Mouse (Mus musculus) layer of hippocampus, postnatal 10 days (tissue): Measurements from ENCODE around the gene Ydjc. TPM values are rescaled to one million over a fixed set of nuclear protein-coding genes. Genes with fewer than 3 reads are reported as not detected.

Experiments
- DNase-seq, 2 experiments: peaks; one replicate each; pipeline ENCODE4 v3.0.0; 2021; ENCODE audit warnings: low spot score in 2 of 2
- microRNA-seq, 2 experiments: library from miRNA; unstranded; fragments of <30 nt; microRNA quantifications; one replicate each; pipeline ENCODE4 v1.2.0; 2021
- total RNA-seq, 2 experiments: library from RNA; stranded (reverse); gene quantifications; 2 replicates each; pipeline ENCODE4 v1.2.3; 2021

Gene Ydjc
- total RNA-seq, 2 experiments from 2014 or later, result 43.3 to 49.1 TPM

GRCm38 (mm10) chr16:17209404-17209960 is 65.1 kb downstream of the Ydjc start:
- DNase-seq, result no peak

Small RNA genes lying within 50 kb of the gene (microRNA-seq; reads per million reads assigned to microRNA genes)
- gene Mir130b, result 169 to 170 reads per million in 2 experiments
- gene Mir301b, result 3.1 to 3.9 reads per million in 2 experiments

Other genes starting within 250 kb of the Ydjc start
- gene Ppm1f, start 248.2 kb upstream of the Ydjc start, total RNA-seq, result 10 to 100 TPM; 24.5 to 24.7 TPM
- gene Mapk1, start 161.2 kb upstream of the Ydjc start, total RNA-seq, result 100 to 1,000 TPM; 341 to 366 TPM
- gene Ypel1, start 74.9 kb upstream of the Ydjc start, total RNA-seq, result 10 to 100 TPM; 49.3 TPM
- gene Ppil2, start 33.4 kb upstream of the Ydjc start, total RNA-seq, result 10 to 100 TPM; 87.4 to 90.0 TPM
- gene 2610318N02Rik, start 19.5 kb upstream of the Ydjc start, total RNA-seq, result 1 to 10 TPM; 1.0 to 1.6 TPM
- 10 to 100 TPM; 11.6 to 13.0 TPM for gene Sdf2l1, start 12.2 kb upstream of the Ydjc start, total RNA-seq
- 1 to 10 TPM; 4.6 to 4.8 TPM for gene Ccdc116, start 2.6 kb downstream of the Ydjc start, total RNA-seq
- 100 to 1,000 TPM; 173 to 178 TPM for gene Ube2l3, start 58.0 kb downstream of the Ydjc start, total RNA-seq
- gene Rimbp3, start 64.0 kb downstream of the Ydjc start, total RNA-seq, result 1 to 10 TPM; 2.7 to 2.9 TPM
- gene Hic2, start 89.0 kb downstream of the Ydjc start, total RNA-seq, result 1 to 10 TPM; 6.1 to 6.2 TPM
- gene Tmem191c, start 131.5 kb downstream of the Ydjc start, total RNA-seq, result 100 to 1,000 TPM; 103 to 127 TPM
- gene Serpind1, start 186.8 kb downstream of the Ydjc start, total RNA-seq, result 1 to 10 TPM in 1 of 2 experiments, under 1 TPM in 1; 0.73 to 1.8 TPM